Mouse (Mus musculus) adipocyte (in vitro differentiated cells): ENCODE data around the gene Ina.
"Not testable (repeated sequence)": the region's sequence is repeated elsewhere in the genome, so short reads cannot be mapped to it uniquely, and the experiment has no call there.

ENCODE experiments used
- DNase-seq: peaks from one replicate; pipeline ENCODE4 v3.0.0-alpha.2; 2016; ENCODE audit warnings: low spot score

Ina gene

GRCm38 (mm10) chr19:46984726-46985622, 29.5 kb upstream of the Ina start:
- DNase-seq = no peak

- DNase-seq = peak; percentile 63
These were observed 26.9 kb upstream of the Ina start for GRCm38 (mm10) chr19:46987646-46988045.

GRCm38 (mm10) chr19:46988231-46989087, 26.0 kb upstream of the Ina start:
- peak; percentile 46 for DNase-seq

- DNase-seq = no peak
These were observed 24.9 kb upstream of the Ina start for GRCm38 (mm10) chr19:46989479-46990152.

- no peak for DNase-seq
These were observed 24.4 kb upstream of the Ina start for GRCm38 (mm10) chr19:46990153-46990518.

GRCm38 (mm10) chr19:46990625-46991024, 23.9 kb upstream of the Ina start:
- DNase-seq = not testable (repeated sequence)

- DNase-seq = peak; percentile 98
These were observed 23.4 kb upstream of the Ina start for GRCm38 (mm10) chr19:46991145-46991544.

- not testable (repeated sequence) for DNase-seq
These were observed 22.2 kb upstream of the Ina start for GRCm38 (mm10) chr19:46992329-46992728.

- DNase-seq = no peak
These were observed 18.4 kb upstream of the Ina start for GRCm38 (mm10) chr19:46996095-46996494.

- DNase-seq = no peak
These were observed 16.2 kb upstream of the Ina start for GRCm38 (mm10) chr19:46998168-46998870.

- DNase-seq = no peak
These were observed 15.5 kb upstream of the Ina start for GRCm38 (mm10) chr19:46998953-46999352.

- no peak for DNase-seq
These were observed 14.7 kb upstream of the Ina start for GRCm38 (mm10) chr19:46999753-47000152.

- DNase-seq = peak; percentile 60
These were observed 14.1 kb upstream of the Ina start for GRCm38 (mm10) chr19:47000357-47000756.

- no peak for DNase-seq
These were observed 10.6 kb upstream of the Ina start for GRCm38 (mm10) chr19:47003742-47004511.

GRCm38 (mm10) chr19:47005873-47006272, 8.6 kb upstream of the Ina start:
- no peak for DNase-seq

- DNase-seq = peak; percentile 72
These were observed 8.2 kb upstream of the Ina start for GRCm38 (mm10) chr19:47006321-47006720.

- no peak for DNase-seq
These were observed 5.1 kb upstream of the Ina start for GRCm38 (mm10) chr19:47009420-47009819.

- no peak for DNase-seq
These were observed 4.6 kb upstream of the Ina start for GRCm38 (mm10) chr19:47009943-47010342.

- DNase-seq = no peak
These were observed 1.9 kb upstream of the Ina start for GRCm38 (mm10) chr19:47012521-47013130.

GRCm38 (mm10) chr19:47013340-47014158, 949 bp upstream of the Ina start:
- DNase-seq = no peak
